Mouse (Mus musculus): Measurements from ENCODE around the gene Mrfap1.

The Mrfap1 gene

DNA sequence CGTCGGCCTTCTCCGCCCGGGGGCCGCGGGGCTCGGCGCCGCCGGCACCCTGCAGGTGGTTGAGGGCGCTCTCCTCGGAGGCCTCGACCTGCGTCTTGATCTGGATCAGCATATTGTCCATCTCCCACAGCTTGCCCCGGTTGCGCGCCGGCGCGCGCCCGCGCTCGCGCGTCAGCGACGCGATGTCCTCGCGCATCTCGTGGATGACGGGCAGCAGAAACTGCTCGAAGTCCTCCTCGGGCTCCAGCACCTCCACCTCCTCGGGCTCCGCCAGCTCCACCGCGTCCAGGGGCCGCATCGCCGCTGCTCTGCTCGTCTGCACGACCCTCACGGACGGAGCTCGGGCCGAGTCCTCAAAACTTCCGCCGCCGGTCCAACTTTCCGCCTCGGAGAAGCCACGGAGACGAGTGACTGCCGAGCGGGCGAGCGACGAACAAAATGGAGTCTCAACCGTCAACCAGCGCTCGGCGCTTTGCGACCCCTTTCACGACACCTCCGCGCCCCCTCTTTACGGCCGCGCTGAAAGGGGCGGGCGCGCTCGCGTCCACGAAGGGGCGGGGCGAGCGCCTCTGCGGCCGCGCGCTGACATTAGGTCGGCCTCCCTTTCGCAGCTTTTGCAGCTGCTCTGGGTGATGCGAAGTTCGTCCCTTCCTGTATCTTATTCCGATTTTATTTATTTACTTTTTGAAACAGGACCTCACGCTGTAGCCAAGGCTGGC, at the start of gene Mrfap1:
Gene Mrfap1, minus strand, starts transcription at position 477 of the 719 bp plus-strand sequence.
- DNase-seq (ENCODE audit: low spot score): peak; percentile 96

GRCm38 (mm10) chr5:36844490-36844889, 47.9 kb upstream of the Mrfap1 start:
- no peak for DNase-seq (ENCODE audit: low spot score)

GRCm38 (mm10) chr5:36841701-36842100, 45.1 kb upstream of the Mrfap1 start:
- DNase-seq (ENCODE audit: low spot score): peak; percentile 31

DNA sequence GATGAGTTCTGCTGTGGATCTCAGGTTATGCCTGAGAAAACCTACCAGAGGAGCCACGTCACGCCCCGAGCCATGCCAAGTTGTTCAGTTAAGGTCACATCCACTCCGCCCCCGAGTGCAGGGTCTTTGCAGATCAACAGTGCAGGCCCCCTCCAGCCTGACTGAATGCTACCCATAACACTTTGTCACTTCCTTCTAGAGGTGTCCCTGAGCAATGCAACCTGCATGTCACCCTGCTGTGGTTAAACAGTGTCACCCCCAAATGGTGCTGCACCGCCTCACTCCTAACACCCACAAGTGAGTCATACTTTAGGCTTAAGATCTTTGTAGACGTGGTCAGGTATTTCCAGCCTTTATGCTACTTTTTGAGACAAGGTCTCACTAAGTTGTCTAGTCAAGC, 43.5 kb upstream of the Mrfap1 start:
- DNase-seq (ENCODE audit: low spot score): no peak

- DNase-seq (ENCODE audit: low spot score): no peak
Observed at GRCm38 (mm10) chr5:36839602-36840001, 43.0 kb upstream of the Mrfap1 start.

DNA sequence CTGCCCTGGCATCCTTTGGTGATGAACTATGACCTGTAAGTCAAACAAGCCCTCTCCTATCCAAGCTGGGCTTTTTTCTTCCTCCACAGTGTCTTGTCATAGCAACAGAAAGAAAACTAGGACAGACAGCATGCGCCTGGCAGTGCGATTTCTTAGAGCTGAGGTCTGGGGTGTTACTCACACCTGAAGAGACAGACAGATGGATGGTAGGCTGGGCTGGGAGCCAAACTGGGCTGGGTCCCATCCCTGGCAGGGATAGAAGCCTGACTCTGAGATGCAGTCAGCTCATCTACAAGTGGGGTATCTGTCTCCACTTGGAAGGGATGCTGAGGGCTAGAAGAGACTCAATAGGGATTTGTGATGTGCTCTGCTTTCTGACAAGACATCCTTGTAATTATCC, 42.5 kb upstream of the Mrfap1 start:
- peak; percentile 30 for DNase-seq (ENCODE audit: low spot score)

GRCm38 (mm10) chr5:36835933-36836332, 39.4 kb upstream of the Mrfap1 start:
- peak; percentile 79 for DNase-seq (ENCODE audit: low spot score)

DNA sequence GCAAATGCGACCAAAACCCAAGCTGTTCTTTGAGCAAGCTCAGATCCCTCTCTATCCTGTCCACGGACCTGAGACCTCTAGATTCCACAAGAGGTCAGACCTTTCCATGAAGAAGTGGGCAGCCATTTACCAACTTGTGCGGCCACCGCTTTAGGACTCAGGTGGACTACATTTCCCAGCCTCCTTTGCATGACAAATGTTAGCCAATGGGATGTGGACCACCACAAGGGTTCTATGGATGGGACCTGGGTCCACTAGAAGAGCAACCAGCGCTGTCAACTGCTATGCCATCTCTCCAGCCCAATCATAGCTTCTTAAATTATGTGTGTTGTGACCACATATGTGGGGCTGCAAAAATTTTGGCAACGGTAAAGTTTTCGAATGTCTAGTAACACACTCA, 34.7 kb upstream of the Mrfap1 start:
- no peak for DNase-seq (ENCODE audit: low spot score)

DNA sequence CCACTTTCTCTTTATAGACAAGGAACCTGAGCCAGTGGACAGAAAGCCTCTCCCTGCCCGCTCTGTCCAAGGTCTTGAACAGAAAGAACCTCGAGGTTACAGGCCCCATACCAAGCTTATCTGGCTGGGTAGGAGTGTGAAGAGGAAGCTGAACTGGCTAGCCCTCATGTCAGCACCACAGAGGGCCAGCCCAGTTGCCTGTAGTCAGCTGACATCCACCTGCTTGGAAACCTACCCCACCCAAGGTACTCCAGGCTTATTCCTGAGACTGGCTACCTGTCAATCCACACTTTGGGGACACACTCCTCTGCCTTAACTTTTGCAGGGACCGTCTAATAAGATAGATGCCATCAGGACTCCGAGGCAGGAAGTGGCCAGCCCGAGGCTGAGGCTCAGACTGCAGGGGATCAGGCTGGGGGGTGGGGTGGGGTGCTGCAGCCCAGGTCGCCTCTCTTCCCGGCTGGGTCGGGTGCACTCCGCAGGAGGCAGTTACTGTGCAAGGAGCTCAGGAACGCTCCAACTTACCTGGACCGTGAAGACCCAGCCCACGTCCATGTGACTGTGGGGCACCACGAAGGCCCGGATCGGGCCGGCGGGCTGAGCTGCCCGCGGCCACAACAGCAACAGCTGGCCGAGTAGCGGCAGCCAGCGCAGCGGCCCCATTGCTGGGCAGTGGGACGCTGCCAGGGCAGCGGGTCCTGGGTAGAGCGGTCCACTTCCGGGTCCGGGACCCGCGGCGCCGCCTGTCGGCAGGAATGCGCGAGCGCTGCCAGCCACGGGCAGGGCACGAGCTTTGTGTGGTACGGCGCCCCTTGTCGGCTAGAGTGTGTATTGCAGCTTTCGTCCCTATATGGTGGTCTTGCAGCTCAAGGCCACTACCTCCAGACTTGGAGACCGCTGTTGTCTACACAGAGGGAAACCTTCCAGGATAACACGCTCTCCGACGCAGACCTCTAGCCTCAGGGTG, 33.6 kb upstream of the Mrfap1 start, which contains the start of gene Man2b2:
Gene Man2b2, minus strand, starts transcription at position 741 of the 967 bp plus-strand sequence.
- peak; percentile 90 for DNase-seq (ENCODE audit: low spot score)

- no peak for DNase-seq (ENCODE audit: low spot score)
Observed at GRCm38 (mm10) chr5:36829098-36829497, 32.5 kb upstream of the Mrfap1 start.

GRCm38 (mm10) chr5:36822907-36823306, 26.3 kb upstream of the Mrfap1 start:
- no peak for DNase-seq (ENCODE audit: low spot score)

- DNase-seq (ENCODE audit: low spot score): peak; percentile 58
Observed at GRCm38 (mm10) chr5:36820142-36820541, 23.6 kb upstream of the Mrfap1 start.

- DNase-seq (ENCODE audit: low spot score): no peak
Observed at GRCm38 (mm10) chr5:36819742-36820141, 23.2 kb upstream of the Mrfap1 start.

DNA sequence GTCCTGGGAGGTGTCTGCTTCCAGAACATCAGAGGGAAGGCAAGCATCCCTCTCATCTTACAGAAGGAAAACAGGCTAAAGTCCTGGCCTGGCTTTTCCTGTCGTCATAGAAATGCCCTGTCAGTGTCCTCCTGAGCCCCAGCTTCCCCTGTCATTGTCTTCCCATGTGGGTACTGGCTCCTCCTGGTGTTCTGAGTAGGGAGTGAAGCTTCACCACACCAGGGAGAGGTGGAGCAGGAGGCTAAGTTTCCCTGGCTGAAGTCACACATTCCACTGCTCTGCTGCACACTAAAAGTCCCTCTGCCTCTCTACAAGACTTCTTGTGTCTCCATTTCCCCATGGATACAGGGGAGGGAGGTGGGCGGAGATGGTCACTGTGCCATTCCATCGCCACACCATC, 21.2 kb upstream of the Mrfap1 start:
- DNase-seq (ENCODE audit: low spot score): peak; percentile 47

- DNase-seq (ENCODE audit: low spot score): no peak
Observed at GRCm38 (mm10) chr5:36814554-36814953, 18.0 kb upstream of the Mrfap1 start.

DNA sequence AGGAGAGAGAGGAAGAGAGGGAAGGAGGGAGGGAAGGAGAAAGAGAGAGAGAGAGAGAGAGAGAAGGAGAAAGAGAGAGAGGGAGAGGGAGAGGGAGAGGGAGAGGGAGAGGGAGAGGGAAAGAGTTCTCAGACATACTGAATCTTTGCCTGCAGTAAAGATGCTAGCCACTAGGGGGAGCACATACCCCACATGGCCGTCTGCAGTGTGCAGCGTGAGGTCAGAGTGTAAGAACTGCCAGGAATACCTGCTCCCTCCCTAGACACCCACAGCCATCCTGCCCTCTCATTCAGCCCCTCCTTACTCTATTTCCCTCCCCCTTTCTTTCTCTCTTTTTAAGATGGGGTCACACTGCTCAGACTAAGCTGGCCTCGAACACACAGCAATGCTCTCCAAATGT, 14.8 kb upstream of the Mrfap1 start:
- DNase-seq (ENCODE audit: low spot score): peak; percentile 78

DNA sequence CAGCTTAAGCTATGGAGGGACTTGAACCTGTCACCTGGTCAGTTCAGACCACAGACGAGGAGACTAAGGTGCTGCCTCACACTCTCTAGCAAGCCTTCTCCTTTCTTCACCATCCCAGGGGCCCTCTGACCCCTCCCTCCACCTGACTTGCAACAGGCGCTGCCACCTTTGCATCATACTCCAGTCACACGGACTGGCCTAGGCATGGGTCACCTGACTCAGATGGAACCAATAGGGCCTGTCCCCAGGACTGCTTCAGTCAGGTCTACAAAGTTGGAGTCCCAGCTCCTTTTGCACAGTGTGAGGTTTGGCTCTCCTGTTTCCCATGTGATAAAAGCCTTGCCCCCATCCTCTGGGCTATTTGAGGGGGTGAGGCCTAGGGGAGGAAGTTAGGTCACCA, 14.1 kb upstream of the Mrfap1 start:
- peak; percentile 33 for DNase-seq (ENCODE audit: low spot score)

- peak; percentile 34 for DNase-seq (ENCODE audit: low spot score)
Observed at GRCm38 (mm10) chr5:36809123-36809522, 12.6 kb upstream of the Mrfap1 start.

DNA sequence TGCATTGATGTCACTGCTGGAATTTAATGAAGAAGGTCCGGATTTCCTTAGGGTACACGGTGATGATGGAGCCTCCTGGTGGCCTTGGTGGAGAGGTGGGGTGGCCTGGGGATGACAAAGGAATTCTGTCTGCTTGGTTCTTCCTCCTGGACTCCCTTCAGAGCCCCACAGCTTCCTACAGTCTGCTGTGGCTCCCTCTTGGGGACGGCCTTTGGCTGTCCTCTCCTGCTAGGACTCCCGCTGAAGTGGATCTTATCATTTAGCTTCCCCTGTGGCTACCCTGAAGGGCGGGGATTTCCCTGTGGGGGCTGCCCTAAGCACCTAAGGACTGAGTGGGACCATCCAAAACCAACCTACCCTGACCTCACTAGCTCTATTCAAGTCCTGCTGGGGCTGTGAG, 10.5 kb upstream of the Mrfap1 start:
- no peak for DNase-seq (ENCODE audit: low spot score)

DNA sequence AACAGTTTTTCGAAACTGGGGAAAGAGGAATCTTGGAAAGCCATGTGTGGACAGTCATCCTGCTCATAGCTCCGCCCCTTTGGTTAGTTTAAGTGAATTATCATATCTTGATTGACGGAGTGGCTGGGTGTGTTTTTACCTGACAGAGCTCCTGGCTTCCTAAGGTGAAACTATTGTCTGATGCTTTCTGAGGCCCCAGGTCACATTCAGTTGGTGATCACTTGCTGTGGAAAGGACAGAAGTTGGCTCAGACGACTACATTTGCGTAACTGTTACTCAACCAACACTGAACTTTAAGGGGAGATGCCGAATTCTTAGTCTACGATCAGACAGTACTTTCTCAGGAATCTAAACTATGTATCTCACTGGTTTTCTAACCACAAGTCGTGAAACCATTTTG, 719 bp upstream of the Mrfap1 start:
- DNase-seq (ENCODE audit: low spot score): no peak

DNA sequence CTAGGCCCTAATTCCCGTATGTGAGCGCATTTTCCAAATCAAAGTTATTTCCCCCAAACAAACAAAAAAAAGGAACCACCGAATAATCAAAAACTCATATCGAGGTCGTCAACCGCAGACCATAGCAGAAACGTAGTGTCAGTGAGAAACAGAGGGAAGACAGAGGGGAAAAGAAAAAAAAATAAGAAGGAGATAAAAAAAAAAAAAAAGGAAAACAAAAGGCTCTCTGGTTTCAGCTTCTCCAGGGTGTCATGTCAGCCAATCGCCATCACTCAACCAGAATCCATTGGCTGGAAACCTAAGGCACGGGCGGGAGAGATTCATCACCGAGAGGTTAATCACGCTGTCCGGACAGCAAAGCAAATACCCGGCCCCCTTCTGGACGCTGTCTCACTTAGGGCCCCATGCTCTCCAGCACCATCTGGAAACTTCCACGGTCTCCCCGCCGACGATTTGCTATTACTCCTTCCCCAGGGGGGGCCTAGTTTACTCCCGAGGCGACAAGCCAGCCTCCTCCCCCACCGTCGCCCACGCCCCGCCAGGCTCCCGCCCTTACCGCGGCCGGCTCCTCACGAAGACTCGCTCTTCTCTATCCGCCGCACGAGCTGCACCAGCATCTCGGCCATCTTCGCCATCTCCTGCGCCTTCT, 801 bp downstream of the Mrfap1 start:
- DNase-seq (ENCODE audit: low spot score): peak; percentile 75

- DNase-seq (ENCODE audit: low spot score): no peak
Observed at GRCm38 (mm10) chr5:36791861-36792260, 4.7 kb downstream of the Mrfap1 start.
